Mouse (Mus musculus) bone marrow, adult 2 months (tissue): ENCODE measurements around the gene Rnf224.

ENCODE experiments used
- CTCF ChIP-seq: fragments of 200-500 bp; IDR thresholded peaks from 2 replicates; pipeline ENCODE4 v1.5.1; 2011; ENCODE audit warnings: low read length, control low read depth; ENCODE audit not compliant: control insufficient read depth, insufficient read depth
- POLR2A ChIP-seq: fragments of 200-500 bp; IDR thresholded peaks from 2 replicates; pipeline ENCODE4 v1.6.1; 2011; ENCODE audit warnings: low read depth, mild to moderate bottlenecking, control low read depth, low read length, borderline replicate concordance; ENCODE audit not compliant: control insufficient read depth

DNA sequence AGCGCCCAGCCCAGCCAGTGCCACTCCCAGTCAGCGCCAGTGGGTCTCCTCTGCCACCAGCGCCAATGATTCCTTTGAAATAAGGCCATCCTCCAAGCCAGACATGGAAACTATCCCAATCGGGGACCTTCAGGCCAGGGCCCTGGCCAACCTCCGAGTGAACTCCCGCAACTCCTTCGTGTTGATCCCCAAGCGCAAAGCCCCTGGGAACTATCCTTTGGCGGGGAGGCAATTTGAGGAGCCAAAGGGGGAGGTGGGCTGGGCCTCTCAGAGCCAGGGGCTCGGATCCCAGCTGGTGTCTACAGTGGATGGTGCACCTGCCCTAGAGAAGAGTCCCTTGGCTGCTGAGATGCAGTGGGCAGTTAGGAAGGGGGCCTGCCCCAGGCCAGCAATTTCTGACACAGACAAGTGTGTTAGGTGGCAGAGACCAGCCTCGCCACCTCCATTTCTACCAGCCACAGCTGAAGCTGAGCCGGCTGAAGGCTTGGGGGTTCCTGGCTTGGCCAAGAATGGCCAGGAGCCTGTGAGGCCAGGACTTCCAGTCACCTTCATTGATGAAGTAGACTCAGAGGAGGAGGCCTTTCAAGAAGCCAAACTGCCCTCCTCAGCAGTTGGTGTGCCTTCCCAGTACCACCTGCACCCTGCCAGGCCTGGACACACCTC is 27.2 kb upstream of the Rnf224 start:
- TF ChIP-seq POLR2A = no peak
- no peak for TF ChIP-seq CTCF
